Mouse (Mus musculus) stomach, postnatal 0 days (tissue): ENCODE data around the gene Ppp2r5e. TPM values are rescaled to one million over a fixed set of nuclear protein-coding genes. Genes with fewer than 3 reads are reported as not detected.
A peak's percentile ranks its signal among the peaks of the same experiment; 100 is the strongest.

Experiments
- ATAC-seq: fragments of 200-750 bp; cut with Nextera tagmentation; 2 replicates; pipeline ENCODE4 v1.8.0; 2017; ENCODE audit not compliant: low FRiP score, low TSS enrichment
- DNase-seq: peaks from one replicate; pipeline ENCODE4 v3.0.0-alpha.2; 2016; ENCODE audit warnings: low spot score
- H3K27ac ChIP-seq: fragments of 300-500 bp; sonication (generic); replicated peaks from 2 replicates; pipeline ENCODE4 v1.5.1; 2014; ENCODE audit warnings: mild to moderate bottlenecking, control low read depth
- H3K27me3 ChIP-seq: fragments of 300-500 bp; sonication (generic); 2 replicates; pipeline ENCODE4 v1.6.1; 2014; ENCODE audit warnings: low read length; ENCODE audit not compliant: control insufficient read depth, insufficient read depth
- H3K36me3 ChIP-seq: fragments of 300-500 bp; sonication (generic); 2 replicates; pipeline ENCODE4 v1.6.1; 2014; ENCODE audit warnings: low read length, mixed read lengths; ENCODE audit not compliant: control insufficient read depth, insufficient read depth
- H3K4me1 ChIP-seq: fragments of 300-500 bp; sonication (generic); replicated peaks from 2 replicates; pipeline ENCODE4 v1.6.1; 2014; ENCODE audit warnings: antibody characterized with exemption; ENCODE audit not compliant: control insufficient read depth, insufficient read depth
- H3K4me2 ChIP-seq: fragments of 300-500 bp; sonication (generic); replicated peaks from 2 replicates; pipeline ENCODE4 v1.6.1; 2014; ENCODE audit warnings: low read depth, mild to moderate bottlenecking, control low read depth, moderate library complexity
- H3K4me3 ChIP-seq: fragments of 300-500 bp; sonication (generic); 2 replicates; pipeline ENCODE4 v1.5.1; 2014; ENCODE audit warnings: low read depth, low read length, control low read depth
- H3K9ac ChIP-seq: fragments of 300-500 bp; sonication (generic); 2 replicates; pipeline ENCODE4 v1.6.1; 2014; ENCODE audit warnings: mild to moderate bottlenecking, low read length, control low read depth, mixed read lengths
- H3K9me3 ChIP-seq: fragments of 300-500 bp; sonication (generic); 2 replicates; pipeline ENCODE4 v1.6.1; 2016; ENCODE audit warnings: low read length; ENCODE audit not compliant: control insufficient read depth
- CTCF ChIP-seq: IDR thresholded peaks from 2 replicates; pipeline ENCODE4 v1.5.1; 2016; ENCODE audit warnings: antibody characterized with exemption, low read depth, mild to moderate bottlenecking, moderate library complexity
- EP300 ChIP-seq: optimal IDR thresholded peaks from 2 replicates; pipeline ENCODE3; 2016; ENCODE audit warnings: antibody characterized with exemption
- WGBS: fragments of 180-500 bp; shearing (Covaris S2); extraction: QIAGEN DNeasy Blood & Tissue Kit; methylation state at CpG from one replicate; pipeline ENCODE4 v1.1.7; 2014; 5-methylcytosine and 5-hydroxymethylcytosine counted together
- polyA plus RNA-seq: library from polyadenylated mRNA; unstranded; fragments of >200 nt; fragmentation: Nextera tagmentation; extraction: Ambion mirVana; gene quantifications from 2 replicates; pipeline ENCODE4 v1.2.1, GENCODE M21; 2015

The Ppp2r5e gene
- polyA plus RNA-seq, 1 experiment from 2014 or later = 8.9 TPM

DNA sequence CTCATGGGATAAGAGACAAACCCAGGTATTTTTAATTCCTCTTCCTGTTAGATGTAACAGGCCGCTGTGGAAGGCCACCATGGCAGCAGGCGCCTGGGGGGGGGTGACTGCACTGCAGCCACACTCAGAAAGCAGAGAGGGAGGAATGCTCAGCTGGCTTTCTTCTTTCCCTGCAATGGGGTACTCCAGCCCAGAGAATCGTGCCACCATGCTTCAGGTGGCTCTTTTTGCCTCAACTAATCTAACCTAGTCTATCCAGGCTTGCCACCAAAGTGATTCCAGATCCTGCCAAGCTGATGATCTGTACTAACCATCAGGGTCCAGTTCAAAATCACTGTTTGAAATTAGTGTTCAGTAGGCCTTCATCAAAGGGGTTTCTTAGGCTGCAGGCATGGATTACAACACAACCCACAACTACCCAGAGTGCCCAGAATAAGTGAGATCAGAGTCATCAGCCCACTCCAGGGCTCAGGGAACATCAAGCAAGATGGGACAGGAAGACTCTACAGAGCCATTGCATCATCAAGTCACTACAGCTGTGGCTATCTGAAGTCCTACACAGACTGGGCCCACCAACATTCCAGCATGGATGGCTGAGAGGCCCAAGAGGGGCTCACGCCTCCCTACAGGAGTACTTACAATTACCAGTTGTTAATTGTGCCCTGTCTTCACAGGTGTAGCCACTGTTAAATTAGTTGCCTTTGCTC lies 35.2 kb downstream of the Ppp2r5e start:
- DNase-seq (no peak), ATAC-seq (no peak)
- no peak overlapping the region for H3K4me3 ChIP-seq
- no peaks in the 10 kb centered on the region for H3K27me3 ChIP-seq
- no peak overlapping the region for H3K4me2 ChIP-seq
- no peak overlapping the region for H3K27ac ChIP-seq
- H3K9ac ChIP-seq = no peak overlapping the region
- 84% methylated on average over 4 of the region's 4 CpGs for WGBS
- H3K9me3 ChIP-seq = no peaks in the 10 kb centered on the region
- H3K36me3 ChIP-seq = no peaks in the 10 kb centered on the region; the same call in 1 of the 2 replicates
- no peak for TF ChIP-seq EP300
- TF ChIP-seq CTCF = no peak
- H3K4me1 ChIP-seq = peaks cover 4% of the 10 kb centered on the region; the same call in 1 of the 2 replicates

DNA sequence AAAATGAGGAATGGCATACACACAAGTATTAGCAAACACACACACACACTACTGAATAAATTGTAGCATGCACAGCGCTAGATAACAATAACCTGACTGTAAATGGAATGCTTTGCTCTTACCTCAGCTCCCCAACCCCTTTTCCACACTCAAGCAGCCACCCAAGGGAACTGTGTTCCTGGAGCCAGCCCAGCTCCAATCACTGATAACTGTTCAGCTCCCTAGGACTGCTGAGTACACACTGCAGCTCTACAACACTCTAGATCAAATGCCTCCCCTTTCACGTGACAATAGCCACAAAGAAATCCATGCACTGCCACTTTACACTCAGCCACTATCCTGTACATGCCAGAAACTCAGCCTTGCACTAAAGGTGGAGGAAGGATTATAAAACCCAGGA lies 36.8 kb downstream of the Ppp2r5e start:
- no peak overlapping the region for H3K9ac ChIP-seq
- H3K27ac ChIP-seq = 0 out of 2 replicates have a peak overlapping the region, but pooled peaks have one; percentile 25
- H3K27me3 ChIP-seq = no peaks in the 10 kb centered on the region
- H3K4me3 ChIP-seq = no peak overlapping the region
- H3K4me2 ChIP-seq = no peak overlapping the region
- 42% methylated on average over 2 of the region's 2 CpGs for WGBS
- peaks cover 6% of the 10 kb centered on the region; the same call in 1 of the 2 replicates for H3K4me1 ChIP-seq
- no peaks in the 10 kb centered on the region for H3K36me3 ChIP-seq
- DNase-seq (peak; percentile 72), ATAC-seq (peak; percentile 90)
- no peak for TF ChIP-seq CTCF
- TF ChIP-seq EP300 = no peak
- no peaks in the 10 kb centered on the region for H3K9me3 ChIP-seq

DNA sequence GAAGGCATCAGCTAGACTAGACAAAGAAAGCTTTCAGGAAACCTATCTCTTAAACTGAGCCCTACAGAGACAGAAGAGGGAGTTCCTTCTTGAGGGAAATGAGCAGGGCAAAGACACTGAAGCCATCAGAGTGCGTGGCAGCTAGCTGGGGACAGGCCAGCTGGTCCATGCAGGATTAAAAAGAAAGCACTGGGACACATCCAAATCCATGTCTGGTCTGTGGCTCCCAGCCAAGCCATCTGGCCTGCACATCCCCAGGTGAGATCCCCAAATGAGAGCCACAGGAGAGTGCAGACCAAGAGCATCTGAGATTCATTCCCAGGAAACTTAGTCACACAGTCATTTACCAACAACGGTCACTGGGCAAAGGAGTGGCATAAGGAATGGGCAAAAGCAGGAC lies 38.2 kb downstream of the Ppp2r5e start:
- Histone ChIP-seq H3K27ac (no peak overlapping the region), H3K27me3 (no peaks in the 10 kb centered on the region), H3K4me3 (no peak overlapping the region), H3K4me1 (peaks cover 6% of the 10 kb centered on the region; the same call in 1 of the 2 replicates), H3K4me2 (no peak overlapping the region), H3K9ac (no peak overlapping the region), H3K36me3 (no peaks in the 10 kb centered on the region), H3K9me3 (no peaks in the 10 kb centered on the region)
- ATAC-seq = no peak
- DNase-seq = no peak
- WGBS = 74% methylated on average over 2 of the region's 2 CpGs
- no peak for TF ChIP-seq CTCF
- TF ChIP-seq EP300 = no peak

DNA sequence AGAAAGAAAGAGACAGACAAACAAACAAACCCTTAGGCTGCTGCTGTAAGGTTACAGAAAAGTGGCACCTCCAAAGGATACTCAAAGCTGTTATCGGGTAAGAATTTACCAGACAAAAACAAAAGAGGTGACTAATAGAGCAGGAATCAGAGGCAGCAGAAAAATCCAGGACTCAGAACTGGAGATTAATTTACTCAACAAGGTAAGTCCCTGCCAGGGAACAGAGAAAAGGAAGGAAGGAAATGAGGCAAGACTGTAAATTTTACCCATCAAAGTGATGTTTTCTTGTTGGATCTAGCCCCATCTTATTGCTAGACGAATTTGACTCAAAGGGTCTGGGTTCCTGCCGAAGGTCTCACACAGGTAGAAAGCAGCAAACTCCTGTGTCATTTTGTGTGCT lies 41.0 kb downstream of the Ppp2r5e start:
- Histone ChIP-seq H3K4me3 (no peak overlapping the region), H3K4me2 (no peak overlapping the region), H3K36me3 (no peaks in the 10 kb centered on the region), H3K27me3 (no peaks in the 10 kb centered on the region), H3K9ac (no peak overlapping the region), H3K27ac (no peak overlapping the region), H3K9me3 (no peaks in the 10 kb centered on the region), H3K4me1 (peaks cover 6% of the 10 kb centered on the region; the same call in 1 of the 2 replicates)
- 39% methylated on average over 3 of the region's 3 CpGs for WGBS
- DNase-seq (no peak), ATAC-seq (no peak)
- TF ChIP-seq CTCF = no peak
- TF ChIP-seq EP300 = no peak

DNA sequence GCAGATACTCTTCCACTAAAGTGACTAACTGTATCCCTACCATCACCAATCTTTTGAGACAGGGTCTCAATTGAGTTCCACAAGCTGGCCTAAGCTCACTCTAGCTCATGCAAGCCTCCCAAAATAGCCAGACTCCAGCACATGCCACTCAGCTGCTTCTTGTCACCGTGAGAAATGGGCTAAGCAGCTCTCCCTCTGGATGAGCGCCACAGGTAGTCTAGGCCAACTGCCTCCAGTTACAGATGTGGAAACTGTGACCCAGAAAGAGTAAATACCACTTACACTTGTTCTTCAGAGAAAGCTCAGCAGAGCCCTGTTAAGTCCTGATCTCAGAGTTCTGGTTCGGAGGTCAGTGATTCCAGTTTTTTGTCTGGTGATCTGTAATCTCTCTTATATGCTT lies 43.7 kb downstream of the Ppp2r5e start:
- DNase-seq (no peak), ATAC-seq (no peak)
- TF ChIP-seq EP300 = no peak
- H3K9ac ChIP-seq = no peak overlapping the region
- no peak overlapping the region for H3K4me3 ChIP-seq
- no peak overlapping the region for H3K27ac ChIP-seq
- H3K27me3 ChIP-seq = no peaks in the 10 kb centered on the region
- WGBS = 74% methylated on average over 3 of the region's 3 CpGs
- H3K9me3 ChIP-seq = no peaks in the 10 kb centered on the region
- H3K36me3 ChIP-seq = no peaks in the 10 kb centered on the region
- no peak overlapping the region for H3K4me2 ChIP-seq
- peaks cover 2% of the 10 kb centered on the region; the same call in 1 of the 2 replicates for H3K4me1 ChIP-seq

DNA sequence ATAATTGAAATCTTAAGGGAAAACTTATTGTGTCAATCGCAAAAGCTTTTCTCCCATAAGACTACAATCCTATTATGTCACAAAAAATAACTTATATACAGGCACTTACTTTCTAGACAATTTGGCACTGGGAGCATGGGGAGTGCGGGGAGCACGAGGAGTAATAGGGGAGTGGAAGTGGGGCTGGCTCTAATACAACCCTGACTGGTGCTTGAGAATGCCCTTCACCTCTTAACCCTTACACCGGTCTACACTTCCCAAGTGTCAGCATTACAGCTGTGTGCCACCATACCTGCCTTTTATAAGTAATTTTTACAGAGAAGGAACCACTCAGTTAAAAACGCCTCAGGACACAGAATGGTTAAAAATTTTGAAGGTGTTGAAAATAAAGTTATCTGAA lies 44.4 kb downstream of the Ppp2r5e start:
- Histone ChIP-seq H3K4me1 (0 out of 2 replicates have a peak, but pooled peaks cover 2% of the 10 kb centered on the region), H3K27ac (no peak overlapping the region), H3K27me3 (no peaks in the 10 kb centered on the region), H3K36me3 (no peaks in the 10 kb centered on the region), H3K4me3 (no peak overlapping the region), H3K9me3 (no peaks in the 10 kb centered on the region), H3K4me2 (no peak overlapping the region), H3K9ac (no peak overlapping the region)
- TF ChIP-seq CTCF = no peak
- TF ChIP-seq EP300 = no peak
- 90% methylated on average over 5 of the region's 5 CpGs for WGBS
- DNase-seq = no peak
- no peak for ATAC-seq
